Mouse (Mus musculus) v-Abl transformed pro-B cells (cell line): ENCODE data around the gene Trim8.

Experiments
- in situ Hi-C, 2 experiments: fragments of 400-800 bp; cut with MboI; formaldehyde crosslinking; loops; one replicate each; pipeline ENCODE4 v1.15.1; 2025; ENCODE audit not compliant: unreplicated experiment in 2 of 2

Trim8 gene

DNA sequence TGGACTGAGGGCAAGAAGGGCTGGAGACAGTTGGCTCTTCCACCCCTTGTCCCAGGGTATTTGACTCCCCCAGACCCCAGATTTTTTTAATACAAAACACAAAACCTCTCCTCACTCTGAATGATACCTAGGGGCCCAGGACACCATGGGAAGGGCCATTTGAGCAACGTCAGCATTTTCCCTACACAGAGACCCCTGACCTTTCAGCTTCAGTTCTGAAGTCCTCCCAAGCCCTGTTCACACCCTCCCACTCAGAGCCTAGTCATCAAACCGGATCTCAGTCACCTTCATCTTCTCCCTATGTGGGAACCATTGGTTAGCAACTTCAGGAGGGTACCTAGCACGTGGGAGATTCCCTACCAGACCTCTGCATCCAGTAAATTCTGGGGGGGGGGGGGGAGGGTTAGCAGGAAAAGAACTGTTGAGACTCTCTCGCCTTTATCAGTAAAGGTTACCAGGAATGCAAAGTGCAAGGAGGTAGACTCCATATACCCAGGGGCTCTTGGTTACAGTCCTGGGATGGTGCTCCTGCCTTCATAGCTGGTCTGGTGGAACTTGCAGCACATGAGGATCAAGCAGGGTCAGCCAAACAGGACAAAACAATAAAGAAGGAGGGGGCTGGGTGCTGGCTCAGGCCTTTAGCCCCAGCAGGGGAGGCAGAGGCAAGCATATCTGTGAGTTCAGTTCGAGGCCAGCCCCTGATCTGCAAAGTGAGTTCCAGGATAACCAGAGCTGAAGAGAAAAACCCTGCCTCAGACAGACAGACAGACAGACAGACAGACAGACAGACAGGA, 17.5 kb downstream of the Trim8 start:
- in situ Hi-C loops = loop anchor here in 1 of 2 experiments (25.0 kb wide), 1 partner anchor 982 kb away; no protein-coding TSS in a partner anchor

DNA sequence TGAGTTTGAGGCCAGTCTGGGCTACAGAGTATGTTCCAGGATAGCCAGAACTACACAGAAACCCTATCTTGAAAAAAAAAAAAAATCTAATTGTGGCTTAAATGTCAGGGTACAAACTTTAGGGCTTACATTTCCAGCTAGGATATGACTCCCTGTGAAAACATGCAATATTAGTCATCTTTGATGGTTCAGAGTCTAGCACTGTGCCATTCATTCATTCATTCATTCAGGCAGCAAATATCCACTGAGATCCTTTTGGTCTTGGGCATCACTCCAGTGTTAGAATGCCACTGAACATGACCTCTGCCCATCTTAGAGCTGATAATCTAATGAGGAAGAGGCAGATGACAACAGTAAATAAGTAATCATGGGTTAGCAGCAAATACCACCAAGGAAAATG, 20.2 kb downstream of the Trim8 start:
- in situ Hi-C loops = loop anchor here in 1 of 2 experiments (25.0 kb wide), 1 partner anchor 984 kb away; no protein-coding TSS in a partner anchor

GRCm38 (mm10) chr19:46522433-46523044, 21.0 kb downstream of the Trim8 start:
- in situ Hi-C loops = loop anchor here in 1 of 2 experiments (25.0 kb wide), 1 partner anchor 985 kb away; no protein-coding TSS in a partner anchor

- in situ Hi-C loops = loop anchor here in 1 of 2 experiments (25.0 kb wide), 1 partner anchor 986 kb away; no protein-coding TSS in a partner anchor
These were observed 21.6 kb downstream of the Trim8 start for GRCm38 (mm10) chr19:46523131-46523479.

GRCm38 (mm10) chr19:46523480-46524151, 22.1 kb downstream of the Trim8 start:
- in situ Hi-C loops = loop anchor here in 1 of 2 experiments (25.0 kb wide), 1 partner anchor 986 kb away; no protein-coding TSS in a partner anchor

DNA sequence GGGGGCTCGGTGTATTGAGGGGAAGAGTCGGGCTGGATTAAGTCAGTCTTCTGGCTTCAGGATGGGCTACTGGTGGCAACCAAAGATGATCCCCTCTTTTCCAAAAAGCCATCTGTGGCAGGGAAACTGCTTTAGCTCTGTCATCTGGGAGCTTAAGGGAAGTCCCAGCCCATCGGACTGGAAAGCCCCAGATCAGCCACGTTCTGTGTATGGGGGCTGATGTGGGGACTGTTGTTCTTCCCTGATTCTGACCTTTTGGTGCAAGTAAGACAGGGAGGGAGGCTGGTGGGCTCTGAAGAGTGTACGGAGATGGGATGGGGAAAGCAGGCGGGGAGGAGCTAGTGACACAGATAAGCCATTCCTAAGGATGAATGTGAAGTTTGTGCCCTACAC, 22.6 kb downstream of the Trim8 start:
- in situ Hi-C loops = loop anchor here in 1 of 2 experiments (25.0 kb wide), 1 partner anchor 987 kb away; no protein-coding TSS in a partner anchor

DNA sequence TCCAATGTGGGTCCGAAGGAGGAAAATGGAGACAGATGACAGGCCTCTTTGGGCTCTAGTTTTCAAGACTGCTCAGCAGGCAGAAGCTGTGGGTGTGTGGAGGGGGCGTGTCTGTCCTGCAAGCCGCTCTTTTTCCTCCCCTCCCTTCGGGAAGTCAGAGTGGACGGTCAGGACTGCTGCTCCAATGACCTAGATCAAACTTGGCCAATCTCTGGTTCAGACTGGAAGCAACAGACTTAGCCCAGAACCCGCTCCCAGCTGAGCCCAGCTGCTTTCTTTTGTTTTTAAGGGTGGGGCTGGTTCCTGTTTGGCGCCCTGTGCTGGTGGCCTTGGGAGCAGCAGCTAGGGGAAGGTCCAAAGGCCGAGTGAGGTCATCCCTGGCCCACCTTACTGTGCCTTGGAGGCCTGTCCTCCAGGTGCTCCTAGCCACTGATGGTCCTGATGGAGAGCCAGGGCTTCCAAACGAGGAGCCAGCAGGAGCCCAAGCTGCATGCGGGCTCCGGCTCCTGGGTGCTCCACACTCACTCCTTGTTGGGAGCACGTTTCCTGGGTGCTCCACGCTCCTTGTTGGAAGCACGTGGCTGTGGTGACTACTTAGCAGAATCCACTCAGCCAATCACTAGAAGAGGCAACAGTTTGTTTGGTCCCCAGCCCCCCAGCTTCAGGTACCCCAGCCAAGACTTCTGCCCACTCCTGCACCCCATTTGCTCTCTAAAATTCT, 23.3 kb downstream of the Trim8 start:
- in situ Hi-C loops = loop anchor here in 1 of 2 experiments (25.0 kb wide), 1 partner anchor 987 kb away; no protein-coding TSS in a partner anchor

- in situ Hi-C loops = no loop called here
These were observed 24.5 kb downstream of the Trim8 start for GRCm38 (mm10) chr19:46525691-46526631.

GRCm38 (mm10) chr19:46527632-46528528, 26.4 kb downstream of the Trim8 start:
- in situ Hi-C loops = no loop called here

- in situ Hi-C loops = no loop called here
These were observed 27.2 kb downstream of the Trim8 start for GRCm38 (mm10) chr19:46528529-46529213.

DNA sequence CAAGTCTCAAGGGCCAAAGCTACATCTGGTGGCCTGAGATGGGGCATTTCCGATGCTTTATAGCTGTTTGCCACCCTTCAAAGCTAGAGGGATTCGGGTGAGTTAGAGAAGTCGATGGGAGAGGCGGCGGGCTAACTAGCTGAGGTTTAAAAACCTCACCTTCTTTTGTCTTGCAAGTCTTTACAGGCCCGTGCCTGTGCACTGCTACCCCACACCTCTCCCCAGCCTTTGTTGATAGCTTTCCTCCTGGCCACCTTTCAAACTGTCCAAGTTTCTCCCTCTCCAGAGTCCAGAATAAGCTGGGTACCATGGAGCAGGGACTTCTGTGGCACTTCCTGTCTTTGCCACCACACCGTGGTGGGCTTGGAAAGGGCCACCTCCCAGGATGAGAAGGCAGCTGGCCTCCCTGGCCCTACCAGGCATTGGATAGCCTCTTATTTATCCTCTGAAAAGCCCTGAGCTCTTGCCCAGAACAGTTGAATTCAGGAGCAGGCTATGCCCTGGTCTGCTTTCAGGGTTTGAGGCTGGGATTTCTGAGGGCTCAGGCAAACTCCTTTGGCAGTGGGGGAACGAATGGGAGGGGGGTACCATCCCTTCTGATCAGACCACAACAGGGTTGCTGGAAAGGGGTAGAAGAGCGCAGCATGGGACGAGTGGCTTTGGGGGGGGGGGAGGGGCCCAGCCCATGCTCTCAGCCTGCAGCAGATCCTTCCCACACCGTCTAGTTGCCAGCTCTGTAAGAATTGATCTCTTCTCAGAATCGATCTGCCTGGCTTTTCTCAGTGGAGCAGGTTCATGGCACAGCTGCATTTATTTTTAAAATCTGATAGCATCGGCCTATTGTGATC, 28.3 kb downstream of the Trim8 start:
- in situ Hi-C loops = no loop called here

DNA sequence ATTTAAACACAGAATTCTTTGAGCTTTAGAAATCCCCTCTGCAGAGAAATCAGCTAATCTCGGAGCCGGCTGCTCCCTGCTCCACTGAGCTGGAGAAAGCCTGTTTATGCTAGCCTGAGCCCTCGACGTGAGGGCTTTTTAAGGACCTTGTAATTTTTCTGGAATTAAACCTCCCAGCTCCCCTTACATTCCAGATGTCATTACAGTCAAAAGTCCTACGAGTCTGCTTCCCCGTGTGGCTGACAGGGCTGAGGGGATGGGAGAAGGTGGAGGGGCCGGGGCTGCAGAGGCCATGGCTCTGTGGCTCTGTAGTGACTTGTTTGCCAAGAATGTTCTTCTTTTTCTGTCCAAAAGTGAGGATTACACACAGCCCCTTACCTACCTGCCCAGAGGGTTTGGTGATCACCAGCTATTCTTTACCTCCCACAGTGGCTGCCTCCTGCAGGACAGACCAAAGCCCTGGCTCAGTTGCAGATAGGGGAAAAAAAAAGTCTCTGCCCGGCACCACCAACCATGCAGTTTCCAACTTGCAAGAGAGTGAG, 29.0 kb downstream of the Trim8 start:
- in situ Hi-C loops = no loop called here

DNA sequence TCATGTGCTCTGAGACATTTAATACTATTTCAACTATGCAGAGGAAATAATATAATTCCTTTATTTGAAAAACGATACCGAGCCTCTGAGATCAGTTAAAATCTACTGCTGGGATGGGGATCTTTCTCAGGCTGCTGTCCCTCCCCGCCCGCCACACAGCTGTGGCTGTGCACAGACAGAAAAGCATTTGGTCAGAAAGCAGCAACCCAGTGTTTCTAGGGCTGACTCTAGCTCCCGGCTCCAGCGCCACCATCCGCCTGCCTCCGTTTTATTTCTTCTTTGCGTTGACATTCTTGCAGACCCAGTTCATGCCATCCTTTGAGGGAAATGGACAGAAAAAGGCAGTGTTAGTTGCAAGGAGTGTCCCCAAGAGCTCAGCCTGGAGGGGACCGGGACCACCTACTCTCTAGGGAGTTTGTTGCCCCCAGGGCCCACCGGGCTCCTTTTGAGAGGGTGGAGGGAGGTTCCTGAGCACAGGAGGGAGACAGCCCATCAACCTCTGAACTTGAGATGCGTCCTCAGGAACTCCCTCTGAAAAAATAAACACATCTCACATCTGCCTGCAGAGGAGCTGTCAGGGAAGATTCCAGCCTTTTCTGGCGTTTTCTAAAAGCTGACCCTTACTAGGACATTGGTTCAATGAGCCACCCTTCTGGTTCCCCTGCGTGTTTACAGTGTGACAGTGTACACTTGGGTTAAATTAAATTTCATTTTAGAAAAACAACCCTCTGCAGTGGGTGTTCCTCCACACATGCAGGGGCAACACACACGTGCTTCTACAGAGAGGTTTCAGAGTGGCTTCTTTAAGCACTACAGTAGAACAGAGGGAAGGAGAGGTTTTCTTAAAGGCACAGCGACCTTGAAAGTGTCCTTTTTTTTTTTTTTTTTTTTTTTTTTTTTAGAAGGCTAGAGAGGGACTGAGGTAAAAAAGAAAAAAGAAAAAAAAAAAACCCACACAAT, 29.8 kb downstream of the Trim8 start:
- in situ Hi-C loops = no loop called here

DNA sequence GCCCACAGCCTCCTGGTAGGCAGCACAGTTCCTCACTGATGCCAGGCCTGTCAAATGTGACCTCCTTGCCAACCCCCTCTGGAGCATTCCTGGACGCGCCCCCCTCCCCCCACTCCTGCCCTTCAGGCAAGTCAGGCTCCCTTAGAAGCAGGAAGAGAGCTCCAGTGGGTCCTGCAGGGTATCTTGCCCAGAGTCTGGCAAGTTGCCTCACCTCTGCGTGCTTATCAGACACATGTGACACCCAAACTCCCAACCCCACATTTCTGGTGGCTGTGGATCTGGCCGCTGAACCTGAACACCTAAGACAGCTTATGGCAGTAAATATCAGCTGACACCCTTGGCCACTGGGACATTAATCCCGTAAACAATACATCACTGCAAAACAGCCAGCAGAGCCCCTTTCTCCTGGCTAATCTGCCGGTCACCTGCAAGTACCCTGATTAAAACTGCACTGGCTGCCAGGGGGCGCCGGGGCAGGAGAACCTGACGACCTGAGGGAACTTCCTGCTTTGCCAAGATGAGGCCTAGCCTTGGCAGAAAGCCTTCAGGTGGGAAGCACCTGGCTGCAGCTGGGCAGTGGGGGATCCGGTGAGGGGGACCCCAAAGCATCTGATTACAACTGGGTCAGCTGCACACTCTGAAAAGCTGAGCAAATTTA, 30.7 kb downstream of the Trim8 start:
- in situ Hi-C loops = no loop called here

- in situ Hi-C loops = no loop called here
These were observed 31.6 kb downstream of the Trim8 start for GRCm38 (mm10) chr19:46533066-46533465.
